Mouse (Mus musculus) lung, adult 2 months (tissue): ENCODE results near the gene Ajm1.

Source experiments
- CTCF ChIP-seq: fragments of 200-500 bp; IDR thresholded peaks from 2 replicates; pipeline ENCODE4 v1.5.1; 2011; ENCODE audit warnings: mild to moderate bottlenecking, low read length, control low read depth; ENCODE audit not compliant: insufficient read depth
- POLR2A ChIP-seq: fragments of 200-500 bp; IDR thresholded peaks from 2 replicates; pipeline ENCODE4 v1.6.1; 2011; ENCODE audit warnings: low read depth, mild to moderate bottlenecking, control low read depth, low read length, borderline replicate concordance; ENCODE audit errors: extremely low read depth

- TF ChIP-seq POLR2A = no peak
- TF ChIP-seq CTCF = no peak
Measured at GRCm38 (mm10) chr2:25620386-25620785, 38.8 kb upstream of the Ajm1 start.
